Mouse (Mus musculus): Measurements from ENCODE around the gene Tmc6. TPM values are rescaled to one million over a fixed set of nuclear protein-coding genes. Genes with fewer than 3 reads are reported as not detected.
A peak's percentile ranks its signal among the peaks of the same experiment; 100 is the strongest.

Gene Tmc6
- polyA plus RNA-seq, 1 experiment: 13.7 TPM

GRCm38 (mm10) chr11:117741128-117741527 is 40.9 kb downstream of the Tmc6 start:
- TF ChIP-seq CTCF (IDR thresholded peaks at IDR 0.05; ENCODE audit: borderline replicate concordance, insufficient read depth, low read depth, low read length) (no peak), POLR2A (IDR thresholded peaks at IDR 0.05; ENCODE audit: borderline replicate concordance, insufficient read depth, low read length) (no peak)
- H3K27ac ChIP-seq (ENCODE audit: insufficient read depth, low read length): no peak overlapping the region
- peaks cover 4% of the 10 kb centered on the region for H3K4me1 ChIP-seq (ENCODE audit: control insufficient read depth, insufficient read depth, low read length)
- WGBS: 92% methylated on average over 6 of the region's 6 CpGs
- no peak overlapping the region for H3K4me3 ChIP-seq (replicated peaks; ENCODE audit: insufficient read depth, low read depth, low read length)
- DNase-seq: no peak
- H3K27me3 ChIP-seq (ENCODE audit: control insufficient read depth, insufficient read depth, low read length): no peaks in the 10 kb centered on the region

- H3K27ac ChIP-seq (ENCODE audit: insufficient read depth, low read length): no peak overlapping the region
- TF ChIP-seq POLR2A (IDR thresholded peaks at IDR 0.05; ENCODE audit: borderline replicate concordance, insufficient read depth, low read length) (no peak), CTCF (IDR thresholded peaks at IDR 0.05; ENCODE audit: borderline replicate concordance, insufficient read depth, low read depth, low read length) (no peak)
- DNase-seq: no peak
- no peak overlapping the region for H3K4me3 ChIP-seq (replicated peaks; ENCODE audit: insufficient read depth, low read depth, low read length)
- no peaks in the 10 kb centered on the region for H3K27me3 ChIP-seq (ENCODE audit: control insufficient read depth, insufficient read depth, low read length)
- H3K4me1 ChIP-seq (ENCODE audit: control insufficient read depth, insufficient read depth, low read length): peaks cover 4% of the 10 kb centered on the region
- 90% methylated on average over 5 of the region's 5 CpGs for WGBS
Observed at GRCm38 (mm10) chr11:117738123-117738522, 43.9 kb downstream of the Tmc6 start.

DNA sequence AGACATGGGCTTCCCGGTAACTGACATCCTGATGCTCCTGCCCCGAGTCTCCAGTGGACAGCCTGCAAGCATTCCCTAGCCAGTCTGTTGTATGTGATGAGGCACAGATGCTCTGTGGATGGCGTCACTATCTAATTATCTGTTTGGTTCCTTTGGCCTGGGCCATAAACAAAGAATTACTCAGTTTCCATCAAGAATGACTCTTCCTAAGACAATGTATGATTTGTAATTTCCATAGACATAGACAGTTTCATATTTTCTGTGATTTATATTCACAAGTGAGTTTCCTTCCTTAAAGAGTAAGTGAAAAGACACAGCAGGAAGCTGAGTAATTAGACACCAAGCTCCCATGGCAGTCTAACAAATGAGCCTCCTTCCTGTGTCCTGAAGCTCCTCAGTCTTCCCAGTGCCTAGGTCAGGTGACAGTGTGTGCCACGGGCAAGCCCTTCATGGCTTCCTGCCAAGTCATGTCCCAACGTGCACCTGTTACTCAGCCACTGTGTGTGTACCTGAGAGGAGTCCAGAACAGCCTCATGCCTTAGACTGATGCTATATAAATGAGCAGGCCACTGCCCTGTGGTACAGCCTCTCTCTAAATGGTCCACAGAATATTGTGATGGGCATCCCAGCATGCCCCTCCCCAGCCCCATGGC is 45.8 kb downstream of the Tmc6 start:
- Histone ChIP-seq H3K4me3 (replicated peaks; ENCODE audit: insufficient read depth, low read depth, low read length) (no peak overlapping the region), H3K27me3 (ENCODE audit: control insufficient read depth, insufficient read depth, low read length) (no peaks in the 10 kb centered on the region), H3K4me1 (ENCODE audit: control insufficient read depth, insufficient read depth, low read length) (peaks cover 10% of the 10 kb centered on the region), H3K27ac (ENCODE audit: insufficient read depth, low read length) (no peak overlapping the region)
- peak; percentile 64 to 79 for DNase-seq
- no peak for TF ChIP-seq POLR2A (IDR thresholded peaks at IDR 0.05; ENCODE audit: borderline replicate concordance, insufficient read depth, low read length)
- TF ChIP-seq CTCF (IDR thresholded peaks at IDR 0.05; ENCODE audit: borderline replicate concordance, insufficient read depth, low read depth, low read length): no peak
- 37% methylated on average over 5 of the region's 5 CpGs for WGBS

DNA sequence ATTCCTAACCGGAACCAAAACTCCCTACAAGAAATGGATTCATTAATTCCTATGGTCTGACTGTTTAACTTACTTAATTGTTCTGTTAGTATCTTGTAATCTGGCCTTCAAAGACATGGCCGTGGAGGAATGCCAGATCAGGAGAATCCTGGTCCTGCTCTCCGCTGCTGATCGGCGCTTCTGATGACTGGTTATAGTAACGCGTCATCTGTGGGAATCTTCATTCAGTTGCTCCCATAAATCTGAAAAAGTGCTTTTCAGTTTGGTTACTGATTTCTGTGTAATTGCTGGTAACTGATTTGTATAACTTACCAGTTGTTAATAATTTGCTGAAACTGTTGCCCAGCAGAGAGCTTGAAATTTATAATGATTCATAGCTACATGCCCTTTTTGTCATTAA is 50.5 kb downstream of the Tmc6 start:
- H3K27ac ChIP-seq (ENCODE audit: insufficient read depth, low read length): no peak overlapping the region
- no peak for TF ChIP-seq CTCF (IDR thresholded peaks at IDR 0.05; ENCODE audit: borderline replicate concordance, insufficient read depth, low read depth, low read length)
- no peak for TF ChIP-seq POLR2A (IDR thresholded peaks at IDR 0.05; ENCODE audit: borderline replicate concordance, insufficient read depth, low read length)

GRCm38 (mm10) chr11:117730490-117730838 is 51.5 kb downstream of the Tmc6 start:
- no peak for DNase-seq
- Histone ChIP-seq H3K4me1 (ENCODE audit: control insufficient read depth, insufficient read depth, low read length) (peaks cover 10% of the 10 kb centered on the region), H3K27me3 (ENCODE audit: control insufficient read depth, insufficient read depth, low read length) (no peaks in the 10 kb centered on the region), H3K4me3 (replicated peaks; ENCODE audit: insufficient read depth, low read depth, low read length) (no peak overlapping the region), H3K27ac (ENCODE audit: insufficient read depth, low read length) (no peak overlapping the region)
- TF ChIP-seq CTCF (IDR thresholded peaks at IDR 0.05; ENCODE audit: borderline replicate concordance, insufficient read depth, low read depth, low read length) (no peak), POLR2A (IDR thresholded peaks at IDR 0.05; ENCODE audit: borderline replicate concordance, insufficient read depth, low read length) (no peak)
- WGBS: 79% methylated on average over 4 of the region's 4 CpGs

More for the DNA sequence above, 50.5 kb downstream of the Tmc6 start:
- no peak for DNase-seq
- Histone ChIP-seq H3K27me3 (ENCODE audit: control insufficient read depth, insufficient read depth, low read length) (no peaks in the 10 kb centered on the region), H3K4me1 (ENCODE audit: control insufficient read depth, insufficient read depth, low read length) (peaks cover 13% of the 10 kb centered on the region), H3K4me3 (replicated peaks; ENCODE audit: insufficient read depth, low read depth, low read length) (no peak overlapping the region)
- WGBS: 84% methylated on average over 7 of the region's 7 CpGs

GRCm38 (mm10) chr11:117729798-117730489 is 52.1 kb downstream of the Tmc6 start:
- H3K4me3 ChIP-seq (replicated peaks; ENCODE audit: insufficient read depth, low read depth, low read length): no peak overlapping the region
- peaks cover 10% of the 10 kb centered on the region for H3K4me1 ChIP-seq (ENCODE audit: control insufficient read depth, insufficient read depth, low read length)
- no peak overlapping the region for H3K27ac ChIP-seq (ENCODE audit: insufficient read depth, low read length)
- DNase-seq: no peak
- no peaks in the 10 kb centered on the region for H3K27me3 ChIP-seq (ENCODE audit: control insufficient read depth, insufficient read depth, low read length)
- TF ChIP-seq CTCF (IDR thresholded peaks at IDR 0.05; ENCODE audit: borderline replicate concordance, insufficient read depth, low read depth, low read length): no peak
- 66% methylated on average over 7 of the region's 7 CpGs for WGBS

DNA sequence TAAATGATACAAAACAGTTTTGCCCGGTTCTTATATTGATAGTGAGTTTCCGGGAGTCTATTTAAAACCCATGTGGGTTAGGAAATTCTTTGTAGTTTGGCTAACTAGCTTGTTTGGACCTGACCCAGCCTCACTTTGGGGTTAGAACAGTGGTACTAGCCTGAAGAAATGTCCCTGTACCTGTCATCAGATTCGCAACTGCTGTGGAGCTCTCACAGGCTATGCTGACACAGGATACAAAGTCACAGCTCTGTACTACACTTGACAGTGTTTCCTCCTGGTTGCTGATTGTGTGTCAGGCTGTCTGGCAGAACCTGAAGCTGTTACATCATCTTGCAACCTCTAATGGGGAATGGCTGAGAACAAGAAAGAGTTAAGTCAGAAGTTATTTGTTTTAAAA is 52.7 kb downstream of the Tmc6 start:
- no peak overlapping the region for H3K4me3 ChIP-seq (replicated peaks; ENCODE audit: insufficient read depth, low read depth, low read length)
- H3K27ac ChIP-seq (ENCODE audit: insufficient read depth, low read length): no peak overlapping the region
- WGBS: 87% methylated on average over 3 of the region's 3 CpGs
- H3K27me3 ChIP-seq (ENCODE audit: control insufficient read depth, insufficient read depth, low read length): no peaks in the 10 kb centered on the region
- no peak for DNase-seq
- H3K4me1 ChIP-seq (ENCODE audit: control insufficient read depth, insufficient read depth, low read length): peaks cover 10% of the 10 kb centered on the region
- TF ChIP-seq CTCF (IDR thresholded peaks at IDR 0.05; ENCODE audit: borderline replicate concordance, insufficient read depth, low read depth, low read length) (no peak), POLR2A (IDR thresholded peaks at IDR 0.05; ENCODE audit: borderline replicate concordance, insufficient read depth, low read length) (no peak)

- 70% methylated on average over 1 of the region's 1 CpGs for WGBS
Observed at GRCm38 (mm10) chr11:117728841-117729240, 53.2 kb downstream of the Tmc6 start.

More at GRCm38 (mm10) chr11:117728841-117729240, 53.2 kb downstream of the Tmc6 start:
- Histone ChIP-seq H3K27me3 (ENCODE audit: control insufficient read depth, insufficient read depth, low read length) (no peaks in the 10 kb centered on the region), H3K27ac (ENCODE audit: insufficient read depth, low read length) (no peak overlapping the region), H3K4me1 (ENCODE audit: control insufficient read depth, insufficient read depth, low read length) (peaks cover 10% of the 10 kb centered on the region), H3K4me3 (replicated peaks; ENCODE audit: insufficient read depth, low read depth, low read length) (no peak overlapping the region)
- no peak for DNase-seq
- TF ChIP-seq POLR2A (IDR thresholded peaks at IDR 0.05; ENCODE audit: borderline replicate concordance, insufficient read depth, low read length): no peak
- TF ChIP-seq CTCF (IDR thresholded peaks at IDR 0.05; ENCODE audit: borderline replicate concordance, insufficient read depth, low read depth, low read length): no peak
